Mouse (Mus musculus) CD8-positive naive resting alpha-beta T cell, adult 2 months (primary cell): ENCODE measurements around the gene Tapbp.
"Not testable (repeated sequence)": the region's sequence is repeated elsewhere in the genome, so short reads cannot be mapped to it uniquely, and the experiment has no call there.

Experiments
- DNase-seq, 2 experiments: peaks; one replicate each; pipeline ENCODE4 v3.0.0; 2022; ENCODE audit warnings: low read depth in 2 of 2, low spot score in 2 of 2

The Tapbp gene

GRCm38 (mm10) chr17:33915671-33916250 is at the start of gene Tapbp, which contains the start of gene Zbtb22:
Gene Tapbp, plus strand, starts transcription at chr17:33915899.
Gene Zbtb22, plus strand, starts transcription at chr17:33915904.
- DNase-seq = peak; percentile 84 to 93

- not testable (repeated sequence) for DNase-seq
Observed at GRCm38 (mm10) chr17:33873537-33873936, 42.2 kb upstream of the Tapbp start, which contains the start of gene Gm7029. Gene Gm7029, plus strand, starts transcription at chr17:33873837.

DNA sequence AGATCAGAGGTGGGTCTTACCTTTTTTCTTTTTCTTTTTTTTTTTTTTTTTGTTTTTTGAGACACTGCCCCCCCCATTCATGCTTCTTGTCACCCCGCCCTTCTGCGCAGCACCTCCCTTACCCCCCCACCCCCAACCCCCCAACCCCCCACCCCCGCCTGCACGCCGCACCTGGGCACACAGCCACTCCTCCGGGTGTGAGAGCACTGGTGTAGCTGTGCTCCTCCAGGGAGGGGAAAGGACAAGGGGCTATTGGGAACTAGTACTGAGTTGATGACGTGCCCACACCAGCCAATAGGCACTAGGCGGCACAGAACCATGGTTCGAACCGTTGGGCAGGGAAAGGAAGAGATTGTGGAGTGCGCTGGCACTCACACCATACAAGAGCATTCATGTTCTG is 41.3 kb upstream of the Tapbp start:
- DNase-seq = no peak

DNA sequence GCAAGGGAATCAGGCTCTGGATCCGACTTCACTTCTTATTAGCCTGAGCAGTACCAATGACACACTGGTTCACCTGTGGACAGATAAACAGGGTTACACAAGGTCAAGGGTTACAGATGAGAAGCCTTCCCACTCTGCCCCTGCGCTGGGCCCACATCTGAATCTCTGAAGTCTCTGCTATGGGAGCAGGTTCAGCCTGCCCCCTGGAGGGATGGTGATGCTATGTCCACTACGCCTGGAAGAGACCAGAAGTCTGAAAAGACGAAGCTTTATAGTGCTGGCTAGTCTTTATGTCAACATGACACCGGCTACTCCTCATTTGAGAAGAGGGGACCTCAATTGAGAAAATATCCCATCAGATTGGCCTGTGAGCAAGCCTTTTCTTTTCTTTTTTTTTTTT is 39.9 kb upstream of the Tapbp start:
- not testable (repeated sequence) for DNase-seq

- DNase-seq = not testable (repeated sequence)
Observed at GRCm38 (mm10) chr17:33884320-33884719, 31.4 kb upstream of the Tapbp start.

GRCm38 (mm10) chr17:33887802-33888201 is 27.9 kb upstream of the Tapbp start:
- not testable (repeated sequence) for DNase-seq

DNA sequence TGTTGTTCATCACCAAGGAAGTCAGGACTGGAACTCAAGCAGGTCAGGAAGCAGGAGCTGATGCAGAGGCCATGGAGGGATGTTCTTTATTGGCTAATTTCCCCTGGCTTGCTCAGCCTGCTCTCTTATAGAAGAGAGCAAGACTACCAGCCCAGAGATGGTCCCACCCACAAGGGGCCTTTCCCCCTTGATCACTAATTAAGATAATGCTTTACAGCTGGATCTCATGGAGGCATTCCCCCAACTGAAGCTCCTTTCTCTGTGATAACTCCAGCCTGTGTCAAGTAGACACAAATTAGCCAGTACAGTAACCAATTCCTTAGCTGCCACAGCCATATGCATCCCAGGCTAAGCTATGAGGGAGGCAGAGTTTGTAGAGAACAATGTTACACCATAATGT is 27.5 kb upstream of the Tapbp start:
- not testable (repeated sequence) for DNase-seq

DNA sequence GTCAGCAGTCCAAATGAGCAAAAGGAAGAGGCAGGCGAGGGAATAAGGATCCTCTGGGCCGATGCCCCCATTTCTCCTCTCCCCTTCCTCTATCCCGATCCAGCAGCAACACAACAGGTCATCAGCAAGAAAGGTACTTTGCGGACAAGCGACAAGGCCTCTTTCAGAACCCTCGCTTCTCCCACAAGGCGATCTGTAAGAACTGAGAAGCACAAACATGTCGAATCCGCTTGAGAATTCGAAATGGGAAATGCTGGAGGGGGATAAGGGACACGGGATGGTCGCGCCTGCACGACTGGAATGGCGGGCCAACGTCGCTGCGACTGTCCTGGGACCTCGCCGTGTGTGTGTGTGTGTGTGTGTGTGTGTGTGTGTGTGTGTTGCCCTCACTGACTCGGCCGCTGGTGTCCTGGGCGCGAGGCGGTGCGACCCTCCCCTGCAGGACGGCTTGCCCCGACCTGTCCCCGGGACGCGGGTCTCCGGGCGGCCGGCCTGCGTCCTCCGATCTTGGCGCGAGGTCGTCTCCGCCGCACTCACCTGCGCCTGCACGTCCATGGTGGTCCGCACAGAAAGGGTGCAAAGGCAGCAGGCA is 25.7 kb upstream of the Tapbp start:
- DNase-seq = not testable (repeated sequence)

- peak; percentile 99 to 100 for DNase-seq
Observed at GRCm38 (mm10) chr17:33890533-33891059, 25.1 kb upstream of the Tapbp start, which contains the start of gene Kifc1. Gene Kifc1, minus strand, starts transcription at chr17:33890661.

DNA sequence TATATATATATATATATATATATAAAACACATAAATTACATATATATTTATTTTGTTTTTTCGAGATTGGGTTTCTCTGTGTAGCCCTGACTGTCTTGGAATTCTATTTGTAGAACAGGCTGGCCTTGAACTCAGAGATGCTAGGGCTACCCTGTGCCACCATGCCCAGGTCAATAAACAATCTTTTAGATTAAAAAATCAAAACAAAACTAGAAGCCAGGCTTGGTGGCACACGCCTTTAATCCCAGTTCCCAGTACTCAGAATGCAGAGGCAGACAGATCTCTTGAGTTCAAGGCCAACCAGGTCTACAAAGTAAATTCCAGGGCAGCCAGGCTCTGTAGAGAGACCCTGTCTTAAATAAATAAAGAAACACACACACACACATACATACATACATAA is 24.3 kb upstream of the Tapbp start:
- DNase-seq = no peak

- DNase-seq = not testable (repeated sequence)
Observed at GRCm38 (mm10) chr17:33891892-33892291, 23.8 kb upstream of the Tapbp start.

- DNase-seq = no peak
Observed at GRCm38 (mm10) chr17:33892429-33892828, 23.3 kb upstream of the Tapbp start.

DNA sequence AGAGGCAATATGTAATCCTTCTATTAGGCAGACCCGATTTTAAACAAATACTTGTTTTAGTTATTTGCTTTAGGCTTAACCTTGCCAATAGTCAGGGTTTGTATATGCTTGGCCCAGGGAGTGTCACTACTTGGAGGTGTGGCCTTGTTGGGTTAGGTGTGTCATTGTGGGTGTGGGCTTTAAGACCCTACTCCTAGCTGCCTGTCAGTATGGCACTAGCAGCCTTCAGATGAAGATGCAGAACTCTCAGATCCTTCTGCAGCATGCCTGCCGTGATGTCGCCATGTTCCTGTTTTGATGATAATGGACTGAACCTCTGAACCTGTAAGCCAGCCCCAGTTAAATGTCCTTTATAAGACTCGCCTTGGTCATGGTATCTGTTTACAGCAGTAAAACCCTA is 22.7 kb upstream of the Tapbp start:
- not testable (repeated sequence) for DNase-seq

- DNase-seq = peak in 1 of 2 experiments; percentile 47
Observed at GRCm38 (mm10) chr17:33897114-33897794, 18.4 kb upstream of the Tapbp start.

GRCm38 (mm10) chr17:33898193-33898592 is 17.5 kb upstream of the Tapbp start:
- DNase-seq = not testable (repeated sequence)

GRCm38 (mm10) chr17:33899642-33900041 is 16.1 kb upstream of the Tapbp start:
- DNase-seq = no peak

DNA sequence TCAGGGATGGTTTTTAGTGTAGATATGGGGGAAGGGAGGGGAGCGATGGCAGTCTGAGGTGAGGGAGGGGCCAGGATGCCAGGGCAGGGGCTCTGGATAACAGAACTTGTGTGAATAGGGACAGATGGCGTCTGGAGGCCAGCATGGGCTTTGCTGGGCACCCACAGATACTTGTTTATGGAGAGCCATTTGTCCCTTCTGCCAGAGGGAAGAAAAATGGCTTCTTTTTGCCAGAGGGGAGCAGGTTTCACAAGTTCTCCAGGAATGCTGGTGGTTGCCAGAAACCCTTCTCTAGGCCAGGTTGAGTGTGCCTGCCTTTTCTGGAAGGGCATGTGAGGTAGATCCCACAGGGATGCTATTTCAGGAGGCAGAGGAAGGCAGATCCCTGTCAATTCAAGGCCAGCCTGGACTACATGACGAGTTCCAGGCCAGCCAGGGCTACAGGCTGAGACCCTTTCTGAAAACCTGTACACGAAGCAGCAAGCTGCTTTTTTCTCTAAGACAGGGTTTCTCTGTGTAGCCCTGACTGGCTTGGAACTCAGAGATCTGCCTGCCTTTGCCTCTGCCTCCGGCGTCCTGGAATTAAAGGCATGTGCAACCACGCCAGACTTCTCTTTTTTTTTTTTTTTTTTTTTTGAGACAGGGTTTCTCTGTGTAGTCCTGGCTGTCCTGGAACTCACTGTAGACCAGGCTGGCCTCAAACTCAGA is 15.3 kb upstream of the Tapbp start:
- no peak for DNase-seq

DNA sequence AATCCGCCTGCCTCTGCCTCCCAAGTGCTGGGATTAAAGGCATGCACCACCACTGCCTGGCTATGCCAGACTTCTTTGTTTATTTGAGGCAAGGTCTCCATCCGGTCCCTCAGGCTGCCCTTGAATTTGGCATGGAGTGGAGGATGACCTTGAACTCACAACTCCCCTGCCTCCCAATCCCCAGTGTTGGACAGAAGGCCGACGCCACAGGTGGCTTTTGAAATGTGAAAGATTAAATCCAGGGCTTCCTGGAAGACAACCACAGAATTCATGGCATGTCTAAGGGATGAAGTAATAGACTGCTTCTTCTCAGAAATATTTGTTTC is 14.7 kb upstream of the Tapbp start:
- no peak for DNase-seq

- no peak for DNase-seq
Observed at GRCm38 (mm10) chr17:33901653-33902052, 14.0 kb upstream of the Tapbp start.

DNA sequence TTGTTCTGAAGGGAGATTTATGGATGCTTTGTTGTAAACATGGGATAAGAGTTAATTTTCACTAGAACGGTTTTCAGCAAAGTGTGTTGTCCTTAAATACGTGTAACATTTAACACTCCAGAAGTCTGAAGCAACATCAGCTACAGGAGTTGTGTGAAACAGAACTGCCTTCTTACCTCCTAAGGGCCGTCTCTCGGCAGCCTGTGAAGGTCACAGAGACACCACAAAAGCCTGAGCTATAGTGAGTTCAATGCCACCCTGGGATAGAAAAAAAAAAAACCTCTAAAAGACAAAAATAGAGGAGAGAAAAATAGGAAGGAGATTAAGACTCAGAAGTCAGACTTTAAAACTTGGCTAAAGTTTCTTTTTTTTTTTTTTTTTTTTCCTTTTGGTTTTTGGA is 13.6 kb upstream of the Tapbp start:
- DNase-seq = no peak

DNA sequence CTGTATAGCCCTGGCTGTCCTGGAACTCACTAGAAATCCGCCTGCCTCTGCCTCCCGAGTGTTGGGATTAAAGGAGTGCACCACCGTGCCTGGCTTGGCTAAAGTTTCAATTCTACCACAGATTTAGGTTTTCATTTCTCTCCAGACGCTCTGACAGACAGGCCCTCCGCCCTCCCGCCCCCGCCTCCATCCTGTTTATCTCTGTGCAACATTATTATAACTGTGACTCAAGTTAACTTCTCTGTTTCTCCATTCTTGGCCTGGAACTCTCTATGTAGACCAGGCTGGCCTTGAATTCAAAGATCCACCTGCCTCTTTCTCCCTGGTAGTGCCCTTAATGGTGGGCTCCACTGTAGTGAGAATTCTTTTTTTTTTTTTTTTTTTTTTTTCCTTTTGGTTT is 13.2 kb upstream of the Tapbp start:
- DNase-seq = no peak
